Mouse (Mus musculus): ENCODE data around the gene Tom1l2. TPM values are rescaled to one million over a fixed set of nuclear protein-coding genes. Genes with fewer than 3 reads are reported as not detected.

Tom1l2 gene
- total and polyA plus RNA-seq, 2 experiments from 2014 or later: 49.4 to 120 TPM

DNA sequence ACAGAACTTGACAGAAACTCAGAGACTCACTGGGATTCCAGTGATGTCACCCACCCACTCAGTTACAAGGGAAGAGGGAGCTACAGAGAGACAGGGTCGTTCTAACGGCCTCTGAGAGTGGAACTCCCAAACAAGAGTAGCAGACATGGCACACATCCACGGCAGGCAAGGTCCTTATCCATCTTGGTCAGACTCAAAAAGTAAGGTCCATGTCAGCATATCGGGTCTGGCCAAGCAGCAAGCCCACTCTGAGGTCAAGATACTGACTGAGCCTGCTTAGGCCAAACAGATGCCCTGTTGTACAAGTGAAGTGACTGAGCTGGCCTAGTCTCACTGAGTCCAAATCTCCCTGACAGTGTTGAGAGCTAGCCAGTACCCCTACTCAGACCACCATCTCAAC lies 144.0 kb downstream of the Tom1l2 start:
- H3K4me1 ChIP-seq (ENCODE audit: insufficient read depth, low read length): peaks cover 17% of the 10 kb centered on the region
- WGBS: 50% methylated on average over 4 of the region's 4 CpGs

DNA sequence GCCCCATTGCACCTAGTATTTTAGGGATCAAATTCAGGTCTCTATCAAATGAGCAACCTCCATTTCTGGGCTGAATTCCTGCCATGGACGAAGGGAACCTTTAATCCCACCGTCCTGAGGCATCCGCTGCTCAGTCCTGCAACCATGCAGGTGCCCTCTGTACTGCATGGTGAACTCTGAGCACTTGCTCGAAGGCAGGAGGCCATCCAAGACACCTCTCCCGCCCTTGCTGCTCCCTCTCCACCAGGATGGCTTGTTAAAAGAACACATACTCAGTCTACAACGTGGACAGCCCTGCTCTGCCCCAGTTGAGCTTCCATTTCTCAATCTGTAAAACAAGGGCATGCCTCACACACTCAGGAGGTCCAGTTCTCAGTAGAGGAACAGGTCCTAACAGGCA lies 144.5 kb downstream of the Tom1l2 start:
- ATAC-seq (ENCODE audit: low FRiP score) (no peak), DNase-seq (ENCODE audit: low spot score) (no peak)
- Histone ChIP-seq H3K4me1 (ENCODE audit: insufficient read depth, low read length) (peaks cover 17% of the 10 kb centered on the region), H3K4me2 (ENCODE audit: low read depth, low read length, poor library complexity, severe bottlenecking) (peak overlapping the region; percentile 70), H3K27ac (ENCODE audit: low read depth, low read length) (peak overlapping the region; percentile 76; the same call in 1 of the 2 replicates), H3K9me3 (ENCODE audit: low read length) (no peaks in the 10 kb centered on the region), H3K4me3 (ENCODE audit: low read depth, low read length) (peak overlapping the region; percentile 14), H3K27me3 (ENCODE audit: insufficient read depth, low read length) (no peaks in the 10 kb centered on the region), H3K9ac (replicated peaks; ENCODE audit: low read length, poor library complexity, severe bottlenecking) (peak overlapping the region; percentile 48), H3K36me3 (ENCODE audit: insufficient read depth, low read length) (peaks cover 22% of the 10 kb centered on the region)
- WGBS: 54% methylated on average over 6 of the region's 6 CpGs
- no peak for TF ChIP-seq CTCF (IDR thresholded peaks at IDR 0.05)

More for the DNA sequence above, 144.0 kb downstream of the Tom1l2 start:
- Histone ChIP-seq H3K9me3 (ENCODE audit: low read length) (no peaks in the 10 kb centered on the region), H3K36me3 (ENCODE audit: insufficient read depth, low read length) (peaks cover 20% of the 10 kb centered on the region), H3K9ac (replicated peaks; ENCODE audit: low read length, poor library complexity, severe bottlenecking) (peak overlapping the region; percentile 48), H3K27ac (ENCODE audit: low read depth, low read length) (peak overlapping the region; percentile 76), H3K27me3 (ENCODE audit: insufficient read depth, low read length) (no peaks in the 10 kb centered on the region), H3K4me3 (ENCODE audit: low read depth, low read length) (peak overlapping the region; percentile 14), H3K4me2 (ENCODE audit: low read depth, low read length, poor library complexity, severe bottlenecking) (peak overlapping the region; percentile 70)
- TF ChIP-seq CTCF (IDR thresholded peaks at IDR 0.05): no peak
- DNase-seq (ENCODE audit: low spot score) (no peak), ATAC-seq (ENCODE audit: low FRiP score) (no peak)

DNA sequence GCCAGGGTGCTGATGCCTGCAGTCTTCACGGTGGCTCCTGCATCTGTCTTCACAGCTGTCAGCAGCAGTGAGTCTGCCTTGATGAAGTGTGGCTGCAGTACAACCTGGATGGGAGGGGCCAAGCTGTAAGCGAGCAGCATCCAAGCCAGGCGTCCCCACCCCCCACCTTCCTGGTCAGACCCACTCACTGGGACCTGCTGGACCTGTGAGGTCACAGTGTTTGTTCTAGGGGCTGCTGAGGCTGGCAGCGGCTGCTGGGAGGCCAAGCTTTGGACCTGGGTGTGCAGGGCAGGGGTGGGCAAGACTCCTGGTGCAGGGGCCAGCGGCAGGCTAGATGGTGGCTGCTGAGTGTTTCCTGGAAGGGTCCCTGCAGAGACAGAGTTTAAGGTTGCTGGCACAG lies 146.5 kb downstream of the Tom1l2 start:
- H3K36me3 ChIP-seq (ENCODE audit: insufficient read depth, low read length): peaks cover 39% of the 10 kb centered on the region
- no peaks in the 10 kb centered on the region for H3K9me3 ChIP-seq (ENCODE audit: low read length)
- H3K9ac ChIP-seq (replicated peaks; ENCODE audit: low read length, poor library complexity, severe bottlenecking): no peak overlapping the region
- no peak for TF ChIP-seq CTCF (IDR thresholded peaks at IDR 0.05)
- 81% methylated on average over 5 of the region's 5 CpGs for WGBS
- H3K27me3 ChIP-seq (ENCODE audit: insufficient read depth, low read length): no peaks in the 10 kb centered on the region
- H3K4me1 ChIP-seq (ENCODE audit: insufficient read depth, low read length): peaks cover 17% of the 10 kb centered on the region
- ATAC-seq (ENCODE audit: low FRiP score) (no peak), DNase-seq (ENCODE audit: low spot score) (no peak)
- no peak overlapping the region for H3K4me2 ChIP-seq (ENCODE audit: low read depth, low read length, poor library complexity, severe bottlenecking)
- no peak overlapping the region for H3K4me3 ChIP-seq (ENCODE audit: low read depth, low read length)
- no peak overlapping the region for H3K27ac ChIP-seq (ENCODE audit: low read depth, low read length)

DNA sequence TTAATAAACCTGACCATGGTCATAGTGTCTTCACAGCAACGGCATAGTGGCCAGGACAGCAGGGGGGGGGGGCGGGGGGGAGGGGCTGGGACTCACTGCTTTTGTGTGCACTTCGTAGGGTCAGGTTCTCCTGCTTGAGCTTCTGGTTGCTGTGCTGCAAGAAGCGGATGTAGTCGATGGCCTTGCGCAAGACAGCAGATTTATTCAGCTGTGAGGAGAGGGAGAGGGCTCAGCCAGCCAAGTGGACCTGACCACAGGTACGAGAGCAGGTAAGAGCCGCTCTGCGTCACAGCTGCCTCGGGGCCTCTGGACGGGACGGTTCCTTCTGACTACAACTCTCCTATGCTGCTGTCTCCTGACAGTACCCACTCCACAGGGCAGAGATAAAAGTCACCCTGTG lies 147.7 kb downstream of the Tom1l2 start:
- ATAC-seq (ENCODE audit: low FRiP score): no peak
- 85% methylated on average over 12 of the region's 12 CpGs for WGBS
- TF ChIP-seq CTCF (IDR thresholded peaks at IDR 0.05): no peak

DNA sequence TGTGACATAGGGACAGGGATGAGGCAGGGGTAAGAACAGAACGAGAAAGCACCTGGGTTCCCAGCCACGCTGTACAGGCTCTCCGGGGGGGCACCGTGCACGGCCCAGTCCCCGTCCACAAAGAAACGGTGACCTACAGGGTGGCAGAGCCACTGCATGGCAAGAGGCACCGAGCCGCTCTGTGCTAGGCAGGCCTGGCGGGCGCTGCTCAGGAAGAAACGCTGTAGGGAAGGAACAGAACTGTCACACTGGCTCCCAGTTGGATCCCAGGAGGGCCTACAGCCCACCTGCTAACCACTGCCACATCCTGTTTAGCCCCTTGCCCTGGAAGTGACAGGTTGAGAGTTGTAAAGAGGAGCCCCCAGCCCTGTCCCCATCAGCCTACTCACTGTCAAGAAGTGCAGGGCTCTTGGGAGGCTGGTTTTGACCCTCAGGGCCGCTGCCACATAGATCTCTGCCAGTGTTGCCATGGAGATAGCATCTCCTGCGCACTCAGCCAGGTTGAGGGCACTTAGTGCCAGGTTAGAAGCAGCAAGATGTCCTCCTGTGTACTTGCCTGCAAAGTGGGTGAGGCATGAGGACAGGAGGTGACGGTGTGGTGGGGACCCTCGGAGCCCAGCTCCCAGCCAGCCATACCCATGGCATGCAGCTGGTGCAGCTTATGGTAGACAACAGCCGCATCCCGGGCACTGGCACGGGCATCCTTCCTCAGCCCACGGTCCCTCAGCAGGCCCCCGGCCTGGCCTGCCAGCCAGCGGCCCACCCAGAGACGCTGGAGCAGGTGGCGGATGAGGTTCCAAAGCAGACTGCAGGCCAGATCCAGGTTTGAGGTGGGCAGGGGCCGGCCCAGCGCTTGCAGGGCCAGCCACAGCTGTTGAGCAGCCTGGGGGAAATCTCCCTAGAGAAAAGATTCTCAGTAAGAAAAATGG lies 149.7 kb downstream of the Tom1l2 start:
- no peaks in the 10 kb centered on the region for H3K27me3 ChIP-seq (ENCODE audit: insufficient read depth, low read length)
- no peaks in the 10 kb centered on the region; the same call in 1 of the 2 replicates for H3K4me1 ChIP-seq (ENCODE audit: insufficient read depth, low read length)
- DNase-seq (ENCODE audit: low spot score): peak; percentile 64
- H3K9ac ChIP-seq (replicated peaks; ENCODE audit: low read length, poor library complexity, severe bottlenecking): peak overlapping the region; percentile 29; the same call in 1 of the 2 replicates
- H3K4me3 ChIP-seq (ENCODE audit: low read depth, low read length): no peak overlapping the region
- no peaks in the 10 kb centered on the region for H3K9me3 ChIP-seq (ENCODE audit: low read length)
- 81% methylated on average over 23 of the region's 26 CpGs for WGBS
- H3K4me2 ChIP-seq (ENCODE audit: low read depth, low read length, poor library complexity, severe bottlenecking): no peak overlapping the region
- 0 out of 2 replicates have a peak overlapping the region, but pooled peaks have one; percentile 7 for H3K27ac ChIP-seq (ENCODE audit: low read depth, low read length)
- TF ChIP-seq CTCF (IDR thresholded peaks at IDR 0.05): no peak
- ATAC-seq (ENCODE audit: low FRiP score): no peak
- H3K36me3 ChIP-seq (ENCODE audit: insufficient read depth, low read length): peaks cover 52% of the 10 kb centered on the region

More for the DNA sequence above, 147.7 kb downstream of the Tom1l2 start:
- DNase-seq (ENCODE audit: low spot score): no peak
- Histone ChIP-seq H3K36me3 (ENCODE audit: insufficient read depth, low read length) (peaks cover 45% of the 10 kb centered on the region), H3K27ac (ENCODE audit: low read depth, low read length) (no peak overlapping the region), H3K4me3 (ENCODE audit: low read depth, low read length) (no peak overlapping the region), H3K9ac (replicated peaks; ENCODE audit: low read length, poor library complexity, severe bottlenecking) (no peak overlapping the region), H3K4me2 (ENCODE audit: low read depth, low read length, poor library complexity, severe bottlenecking) (no peak overlapping the region), H3K27me3 (ENCODE audit: insufficient read depth, low read length) (no peaks in the 10 kb centered on the region), H3K9me3 (ENCODE audit: low read length) (no peaks in the 10 kb centered on the region), H3K4me1 (ENCODE audit: insufficient read depth, low read length) (peaks cover 17% of the 10 kb centered on the region)

DNA sequence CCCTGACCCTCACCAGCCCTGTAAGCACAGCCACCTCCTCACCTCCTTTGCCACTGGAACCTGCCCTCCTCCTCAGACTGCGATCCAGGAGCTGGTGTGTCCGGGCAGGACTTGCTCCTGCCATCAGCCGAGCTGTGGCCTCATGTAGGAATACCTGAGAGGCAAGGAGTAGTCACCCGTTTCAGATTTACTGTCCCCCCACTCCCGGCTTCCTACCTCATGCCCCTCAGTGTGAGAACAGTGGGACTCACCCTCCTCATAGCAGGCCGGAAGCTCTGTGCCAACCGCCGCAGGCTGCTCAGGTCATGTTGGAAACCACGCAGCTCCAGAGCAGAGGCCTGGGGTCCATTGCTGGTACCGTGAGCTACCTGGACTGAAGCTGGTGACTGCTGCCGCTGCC lies 152.3 kb downstream of the Tom1l2 start:
- Histone ChIP-seq H3K27me3 (ENCODE audit: insufficient read depth, low read length) (no peaks in the 10 kb centered on the region), H3K4me1 (ENCODE audit: insufficient read depth, low read length) (no peaks in the 10 kb centered on the region), H3K9ac (replicated peaks; ENCODE audit: low read length, poor library complexity, severe bottlenecking) (0 out of 2 replicates have a peak overlapping the region, but pooled peaks have one; percentile 29), H3K27ac (ENCODE audit: low read depth, low read length) (peak overlapping the region; percentile 79), H3K4me3 (ENCODE audit: low read depth, low read length) (no peak overlapping the region), H3K4me2 (ENCODE audit: low read depth, low read length, poor library complexity, severe bottlenecking) (no peak overlapping the region), H3K9me3 (ENCODE audit: low read length) (no peaks in the 10 kb centered on the region), H3K36me3 (ENCODE audit: insufficient read depth, low read length) (peaks cover 62% of the 10 kb centered on the region)
- 91% methylated on average over 11 of the region's 11 CpGs for WGBS
- no peak for ATAC-seq (ENCODE audit: low FRiP score)
- no peak for TF ChIP-seq CTCF (IDR thresholded peaks at IDR 0.05)
- DNase-seq (ENCODE audit: low spot score): no peak

Measured in midbrain, postnatal 0 days (tissue).